Mouse (Mus musculus) left cerebral cortex, postnatal 14 days (tissue): ENCODE data around the gene Il11ra1. TPM values are rescaled to one million over a fixed set of nuclear protein-coding genes. Genes with fewer than 3 reads are reported as not detected.
"Not testable (repeated sequence)": the region's sequence is repeated elsewhere in the genome, so short reads cannot be mapped to it uniquely, and the experiment has no call there.

Source experiments
- DNase-seq, 2 experiments: peaks; one replicate each; pipeline ENCODE4 v3.0.0; 2021 to 2022; ENCODE audit warnings: low spot score in 2 of 2, mixed read lengths in 1 of 2
- intact Hi-C: fragments of 180-260 bp; cut with DNase I; formaldehyde crosslinking; loops from one replicate; pipeline ENCODE4 v1.15.1; 2025
- total RNA-seq, 2 experiments: library from RNA; stranded (reverse); gene quantifications; 2 replicates each; pipeline ENCODE4 v1.2.3; 2021

Gene Il11ra1
- total RNA-seq, 2 experiments from 2014 or later: 28.9 to 32.8 TPM

GRCm38 (mm10) chr4:41761680-41762079, 61.9 kb downstream of the Il11ra1 start:
- intact Hi-C loops: no loop called here
- DNase-seq: no peak

- no peak for DNase-seq
- intact Hi-C loops: no loop called here
Observed at GRCm38 (mm10) chr4:41762099-41762687, 62.4 kb downstream of the Il11ra1 start.

- DNase-seq: peak in 1 of 2 experiments; percentile 58
- intact Hi-C loops: not testable (repeated sequence)
Observed at GRCm38 (mm10) chr4:41762688-41763114, 62.9 kb downstream of the Il11ra1 start.

- DNase-seq, intact Hi-C loops: not testable (repeated sequence)
Observed at GRCm38 (mm10) chr4:41763176-41763575, 63.4 kb downstream of the Il11ra1 start.

GRCm38 (mm10) chr4:41767301-41767700, 67.5 kb downstream of the Il11ra1 start:
- intact Hi-C loops, DNase-seq: not testable (repeated sequence)

GRCm38 (mm10) chr4:41772946-41773345, 73.2 kb downstream of the Il11ra1 start:
- intact Hi-C loops, DNase-seq: not testable (repeated sequence)

- DNase-seq, intact Hi-C loops: not testable (repeated sequence)
Observed at GRCm38 (mm10) chr4:41773502-41773901, 73.7 kb downstream of the Il11ra1 start.

- intact Hi-C loops: not testable (repeated sequence)
- DNase-seq: peak; percentile 75 to 78
Observed at GRCm38 (mm10) chr4:41774002-41774401, 74.2 kb downstream of the Il11ra1 start, which contains the start of gene Ccl27a. Gene Ccl27a (minus strand): TSS chr4:41774247.

- intact Hi-C loops, DNase-seq: not testable (repeated sequence)
Observed at GRCm38 (mm10) chr4:41774506-41774905, 74.7 kb downstream of the Il11ra1 start.

GRCm38 (mm10) chr4:41775840-41776239, 76.1 kb downstream of the Il11ra1 start:
- DNase-seq, intact Hi-C loops: not testable (repeated sequence)

- DNase-seq, intact Hi-C loops: not testable (repeated sequence)
Observed at GRCm38 (mm10) chr4:41781271-41781670, 81.5 kb downstream of the Il11ra1 start.

- intact Hi-C loops: not testable (repeated sequence)
- peak in 1 of 2 experiments; percentile 15 for DNase-seq
Observed at GRCm38 (mm10) chr4:41781748-41782485, 82.1 kb downstream of the Il11ra1 start.

- intact Hi-C loops, DNase-seq: not testable (repeated sequence)
Observed at GRCm38 (mm10) chr4:41782711-41783110, 82.9 kb downstream of the Il11ra1 start.

GRCm38 (mm10) chr4:41783197-41783596, 83.4 kb downstream of the Il11ra1 start:
- intact Hi-C loops: not testable (repeated sequence)

More at GRCm38 (mm10) chr4:41783197-41783596, 83.4 kb downstream of the Il11ra1 start:
- not testable (repeated sequence) for DNase-seq

Other genes starting within 250 kb of the Il11ra1 start
- gene Kif24, start 235.1 kb upstream of the Il11ra1 start, total RNA-seq: 1 to 10 TPM; 1.4 to 1.5 TPM
- gene Nudt2, start 234.8 kb upstream of the Il11ra1 start, total RNA-seq: 10 to 100 TPM; 24.5 to 31.0 TPM
- gene AI464131, start 196.9 kb upstream of the Il11ra1 start, total RNA-seq: 10 to 100 TPM; 42.6 to 44.7 TPM
- 1 to 10 TPM; 8.7 TPM for gene 1110017D15Rik, start 182.7 kb upstream of the Il11ra1 start, total RNA-seq
- 100 to 1,000 TPM; 204 to 210 TPM for gene Fam219a, start 130.5 kb upstream of the Il11ra1 start, total RNA-seq
- 1 to 10 TPM; 5.6 to 8.6 TPM for gene Dnaic1, start 130.2 kb upstream of the Il11ra1 start, total RNA-seq
- 10 to 100 TPM; 54.7 to 60.3 TPM for gene Enho, start 59.7 kb upstream of the Il11ra1 start, total RNA-seq
- gene Cntfr, start 2.9 kb upstream of the Il11ra1 start, total RNA-seq: 100 to 1,000 TPM in 1 of 2 experiments, 10 to 100 TPM in 1; 98.6 to 102 TPM
- 10 to 100 TPM; 30.8 to 31.0 TPM for gene Rpp25l, start 13.5 kb downstream of the Il11ra1 start, total RNA-seq
- gene Dctn3, start 23.2 kb downstream of the Il11ra1 start, total RNA-seq: 100 to 1,000 TPM; 201 to 217 TPM
- gene Arid3c, start 31.2 kb downstream of the Il11ra1 start, total RNA-seq: under 1 TPM; 0.38 to 0.48 TPM
- 100 to 1,000 TPM; 103 to 118 TPM for gene Galt, start 55.2 kb downstream of the Il11ra1 start, total RNA-seq
- 10 to 100 TPM; 67.8 to 83.8 TPM for gene Sigmar1, start 56.2 kb downstream of the Il11ra1 start, total RNA-seq
- 100 to 1,000 TPM; 294 to 318 TPM for gene Ccl27a, start 74.3 kb downstream of the Il11ra1 start, total RNA-seq
- gene Gm21541, start 203.6 kb downstream of the Il11ra1 start, total RNA-seq: not detected
- 10 to 100 TPM; 55.9 to 61.7 TPM for gene Gm20878, start 241.6 kb downstream of the Il11ra1 start, total RNA-seq